Mouse (Mus musculus) CH12.LX (cell line): ENCODE measurements around the gene Cys1.

ENCODE experiments used
- CTCF ChIP-seq, 2 experiments: IDR thresholded peaks in 1 of 2; conservative IDR thresholded peaks in 1 of 2; 2 replicates each; pipeline ENCODE4 v1.5.1; 2011 to 2012; ENCODE audit warnings: low read depth in 2 of 2, low read length in 2 of 2, improper control_type of control experiment in 1 of 2, inconsistent platforms in 1 of 2, mild to moderate bottlenecking in 1 of 2, moderate library complexity in 1 of 2
- ELF1 ChIP-seq: IDR thresholded peaks from 2 replicates; pipeline ENCODE4 v1.6.1; 2014; ENCODE audit warnings: low read depth, mild to moderate bottlenecking, inconsistent platforms, low read length, improper control_type of control experiment
- EP300 ChIP-seq: IDR thresholded peaks from 2 replicates; pipeline ENCODE4 v1.6.1; 2011; ENCODE audit warnings: low read length, improper control_type of control experiment
- GABPA ChIP-seq: IDR thresholded peaks from 2 replicates; pipeline ENCODE4 v1.6.1; 2012; ENCODE audit warnings: low read depth, low read length, improper control_type of control experiment, inconsistent platforms; ENCODE audit not compliant: insufficient replicate concordance
- MAX ChIP-seq: IDR thresholded peaks from 2 replicates; pipeline ENCODE4 v1.6.1; 2011; ENCODE audit warnings: low read length, improper control_type of control experiment
- MXI1 ChIP-seq: IDR thresholded peaks from 2 replicates; pipeline ENCODE4 v1.6.1; 2011; ENCODE audit warnings: mild to moderate bottlenecking, low read depth, low read length, improper control_type of control experiment
- NRF1 ChIP-seq: IDR thresholded peaks from 2 replicates; pipeline ENCODE4 v1.6.1; 2014; ENCODE audit warnings: low read depth, mild to moderate bottlenecking, inconsistent platforms, low read length, improper control_type of control experiment, moderate library complexity
- USF1 ChIP-seq: IDR thresholded peaks from 2 replicates; pipeline ENCODE4 v1.6.1; 2014; ENCODE audit warnings: low read depth, mild to moderate bottlenecking, inconsistent platforms, low read length, improper control_type of control experiment
- USF2 ChIP-seq: conservative IDR thresholded peaks from 2 replicates; pipeline ENCODE4 v1.6.1; 2011; ENCODE audit warnings: low read depth, low read length, improper control_type of control experiment

DNA sequence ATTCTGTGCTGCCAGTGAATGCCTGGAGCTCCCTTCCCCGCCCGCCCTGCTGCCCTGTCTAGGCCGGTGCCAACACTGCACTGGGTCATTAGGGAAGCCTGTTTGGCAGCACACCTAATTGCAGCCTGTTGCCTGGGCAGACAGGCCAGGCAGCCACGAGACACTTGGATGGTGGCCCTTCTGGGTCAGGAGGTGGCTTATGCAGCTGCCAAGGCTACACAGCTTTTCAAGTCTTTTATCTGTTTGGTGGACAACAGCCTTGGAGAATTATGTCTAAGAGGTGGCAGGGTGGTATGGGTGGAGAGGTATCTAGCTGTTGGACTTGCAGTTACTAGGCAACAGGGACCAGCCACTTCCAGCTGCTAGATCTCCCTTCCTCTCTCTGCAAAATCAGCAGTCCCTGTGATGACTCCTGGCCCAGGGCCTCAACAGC, 39.2 kb downstream of the Cys1 start:
- TF ChIP-seq NRF1 (no peak), MAX (no peak), EP300 (no peak), ELF1 (no peak), USF2 (no peak), USF1 (no peak), GABPA (no peak), CTCF (conservative IDR thresholded peaks at IDR 0.05 in 1 of 2, IDR thresholded peaks at IDR 0.05 in 1 of 2; ENCODE audit: low read depth in 2 of 2, low read length in 2 of 2) (no peak), MXI1 (no peak)
